Mouse (Mus musculus): ENCODE data around the gene Kptn.

Kptn gene

GRCm38 (mm10) chr7:16119569-16120261 lies at the start of gene Kptn:
Gene Kptn, plus strand, starts transcription at chr7:16119895.
- WGBS, result under 1% methylated on average over 33 of the region's 33 CpGs

- WGBS, result 90% methylated on average over 6 of the region's 6 CpGs
These were observed 47.8 kb upstream of the Kptn start for GRCm38 (mm10) chr7:16071906-16072305.

GRCm38 (mm10) chr7:16079947-16080346 lies 39.7 kb upstream of the Kptn start:
- WGBS, result 64% methylated on average over 1 of the region's 1 CpGs

GRCm38 (mm10) chr7:16080581-16080980 lies 39.1 kb upstream of the Kptn start:
- WGBS, result 78% methylated on average over 4 of the region's 4 CpGs

- 76% methylated on average over 4 of the region's 4 CpGs for WGBS
These were observed 36.3 kb upstream of the Kptn start for GRCm38 (mm10) chr7:16083361-16083760.

GRCm38 (mm10) chr7:16087587-16087986 lies 32.1 kb upstream of the Kptn start:
- 51% methylated on average over 2 of the region's 2 CpGs for WGBS

GRCm38 (mm10) chr7:16094592-16094991 lies 25.1 kb upstream of the Kptn start:
- 83% methylated on average over 3 of the region's 3 CpGs for WGBS

- WGBS, result under 1% methylated on average over 67 of the region's 68 CpGs
These were observed 21.4 kb upstream of the Kptn start, which contains the start of gene Napa for GRCm38 (mm10) chr7:16098021-16099017. Gene Napa, plus strand, starts transcription at chr7:16098458.

- WGBS, result 45% methylated on average over 4 of the region's 4 CpGs
These were observed 19.8 kb upstream of the Kptn start for GRCm38 (mm10) chr7:16099901-16100300.

GRCm38 (mm10) chr7:16101081-16101480 lies 18.6 kb upstream of the Kptn start:
- 39% methylated on average over 7 of the region's 7 CpGs for WGBS

- 24% methylated on average over 15 of the region's 15 CpGs for WGBS
These were observed 17.8 kb upstream of the Kptn start for GRCm38 (mm10) chr7:16101726-16102475.

GRCm38 (mm10) chr7:16102686-16103226 lies 16.9 kb upstream of the Kptn start:
- 37% methylated on average over 5 of the region's 5 CpGs for WGBS

GRCm38 (mm10) chr7:16103760-16104159 lies 15.9 kb upstream of the Kptn start:
- 26% methylated on average over 6 of the region's 6 CpGs for WGBS

- WGBS, result 56% methylated on average over 7 of the region's 7 CpGs
These were observed 14.9 kb upstream of the Kptn start for GRCm38 (mm10) chr7:16104611-16105388.

GRCm38 (mm10) chr7:16108886-16109542 lies 10.7 kb upstream of the Kptn start:
- WGBS, result 49% methylated on average over 9 of the region's 9 CpGs

- 62% methylated on average over 8 of the region's 8 CpGs for WGBS
These were observed 9.5 kb upstream of the Kptn start for GRCm38 (mm10) chr7:16110158-16110557.

- WGBS, result 49% methylated on average over 7 of the region's 7 CpGs
These were observed 8.2 kb upstream of the Kptn start for GRCm38 (mm10) chr7:16111284-16112090.

- WGBS, result 55% methylated on average over 7 of the region's 7 CpGs
These were observed 3.3 kb upstream of the Kptn start for GRCm38 (mm10) chr7:16116418-16116817.

- WGBS, result 70% methylated on average over 3 of the region's 3 CpGs
These were observed 2.6 kb upstream of the Kptn start for GRCm38 (mm10) chr7:16117100-16117499.

- WGBS, result 44% methylated on average over 9 of the region's 9 CpGs
These were observed 536 bp downstream of the Kptn start for GRCm38 (mm10) chr7:16120262-16120600.
